Mouse (Mus musculus): ENCODE measurements around the gene Sspo.

Sspo gene

GRCm38 (mm10) chr6:48437679-48438376 lies 10.2 kb upstream of the Sspo start:
- DNase-seq, result no peak

GRCm38 (mm10) chr6:48438475-48439125 lies 9.4 kb upstream of the Sspo start:
- no peak for DNase-seq

GRCm38 (mm10) chr6:48439654-48440053 lies 8.4 kb upstream of the Sspo start:
- DNase-seq, result no peak

- no peak for DNase-seq
Observed at GRCm38 (mm10) chr6:48440306-48441014, 7.6 kb upstream of the Sspo start.

GRCm38 (mm10) chr6:48443592-48444309 lies 4.3 kb upstream of the Sspo start:
- peak; percentile 98 for DNase-seq

- DNase-seq, result peak; percentile 86
Observed at GRCm38 (mm10) chr6:48444310-48445180, 3.5 kb upstream of the Sspo start.

GRCm38 (mm10) chr6:48445181-48446101 lies 2.6 kb upstream of the Sspo start, which contains the start of gene Zfp467:
Gene Zfp467 (minus strand): TSS chr6:48445825.
- peak; percentile 62 for DNase-seq

- DNase-seq, result no peak
Observed at GRCm38 (mm10) chr6:48446256-48446655, 1.8 kb upstream of the Sspo start.

- DNase-seq, result no peak
Observed at GRCm38 (mm10) chr6:48446896-48447295, 1.1 kb upstream of the Sspo start.

- DNase-seq, result no peak
Observed at GRCm38 (mm10) chr6:48448527-48448926, 498 bp downstream of the Sspo start.

GRCm38 (mm10) chr6:48452151-48452550 lies 4.1 kb downstream of the Sspo start:
- no peak for DNase-seq

GRCm38 (mm10) chr6:48452771-48453170 lies 4.7 kb downstream of the Sspo start:
- DNase-seq, result no peak

GRCm38 (mm10) chr6:48464966-48465679 lies 17.1 kb downstream of the Sspo start:
- DNase-seq, result no peak

GRCm38 (mm10) chr6:48466715-48467114 lies 18.7 kb downstream of the Sspo start:
- no peak for DNase-seq

GRCm38 (mm10) chr6:48467490-48467889 lies 19.5 kb downstream of the Sspo start:
- no peak for DNase-seq

- DNase-seq, result no peak
Observed at GRCm38 (mm10) chr6:48470739-48471138, 22.7 kb downstream of the Sspo start.

GRCm38 (mm10) chr6:48478446-48478845 lies 30.4 kb downstream of the Sspo start:
- no peak for DNase-seq

- DNase-seq, result no peak
Observed at GRCm38 (mm10) chr6:48482501-48482900, 34.5 kb downstream of the Sspo start.

GRCm38 (mm10) chr6:48487747-48488725 lies 40.0 kb downstream of the Sspo start:
- no peak for DNase-seq

Measured in lung, postnatal 14 days (tissue).